Mouse (Mus musculus): ENCODE data around the gene Gm10974.
A peak's percentile ranks its signal among the peaks of the same experiment; 100 is the strongest.

- no peak for TF ChIP-seq EP300 (IDR thresholded peaks at IDR 0.05; ENCODE audit: low read depth)
- peak; percentile 91 for TF ChIP-seq CTCF (IDR thresholded peaks at IDR 0.05; ENCODE audit: low read depth)
These were observed 23.2 kb downstream of the Gm10974 start for GRCm38 (mm10) chr7:66388621-66389532.
